Mouse (Mus musculus): ENCODE measurements around the gene Prokr2. TPM values are rescaled to one million over a fixed set of nuclear protein-coding genes. Genes with fewer than 3 reads are reported as not detected.
"Not testable (repeated sequence)": the region's sequence is repeated elsewhere in the genome, so short reads cannot be mapped to it uniquely, and the experiment has no call there.

The Prokr2 gene
- polyA plus RNA-seq, 1 experiment, result 0.02 TPM

DNA sequence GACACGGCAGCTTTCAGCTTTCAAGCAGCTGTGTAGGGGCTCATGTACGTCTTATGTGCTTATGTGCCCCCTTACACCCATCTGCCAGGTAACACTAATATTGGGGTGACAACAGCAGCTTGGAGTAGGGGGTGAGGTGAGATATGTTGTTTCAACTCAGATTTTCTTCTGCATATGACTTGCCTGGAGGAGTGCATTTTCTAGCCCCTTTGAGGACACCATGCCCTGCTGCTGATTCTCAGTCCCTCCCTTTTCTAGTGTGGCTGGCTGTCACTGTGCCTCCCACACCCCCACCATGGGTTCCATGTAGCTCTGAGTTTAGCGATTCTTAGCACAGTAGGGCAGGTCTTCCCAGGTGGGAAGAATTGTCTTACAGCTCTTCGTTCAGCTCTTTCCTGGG is 83.8 kb downstream of the Prokr2 start:
- TF ChIP-seq CTCF (IDR thresholded peaks at IDR 0.05; ENCODE audit: control insufficient read depth, insufficient read depth, insufficient replicate concordance, low read depth, low read length) (no peak), POLR2A (IDR thresholded peaks at IDR 0.05; ENCODE audit: control insufficient read depth, low read depth, low read length) (no peak)
- no peak overlapping the region for H3K4me3 ChIP-seq (ENCODE audit: control insufficient read depth, low read depth, low read length)
- peaks cover 7% of the 10 kb centered on the region for H3K36me3 ChIP-seq (ENCODE audit: control insufficient read depth, insufficient read depth, low read length)
- H3K4me1 ChIP-seq (ENCODE audit: control insufficient read depth, insufficient read depth, low read length), result no peaks in the 10 kb centered on the region
- no peaks in the 10 kb centered on the region for H3K27me3 ChIP-seq (ENCODE audit: control insufficient read depth, insufficient read depth, low read length)
- no peak overlapping the region for H3K27ac ChIP-seq (ENCODE audit: control insufficient read depth, insufficient read depth, low read depth, low read length)

DNA sequence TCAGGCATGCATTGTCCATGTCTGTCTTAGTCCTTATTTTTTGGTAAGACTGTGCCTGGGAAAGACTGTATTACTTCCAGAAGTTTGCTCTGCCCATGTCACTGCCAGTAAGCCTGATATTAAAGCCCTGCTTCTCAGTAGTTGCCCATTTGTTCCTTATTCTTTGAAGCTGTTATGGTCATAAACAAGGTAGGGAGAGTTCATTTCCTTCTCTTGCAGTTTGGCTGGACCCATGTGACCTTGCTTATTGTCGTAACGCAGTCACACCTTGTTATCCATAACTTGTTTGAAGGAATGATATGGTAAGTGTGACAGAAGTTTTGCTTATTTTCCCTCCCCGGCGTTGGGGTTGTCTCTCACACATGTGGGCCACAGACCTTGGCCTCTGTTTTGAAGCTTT is 87.0 kb downstream of the Prokr2 start:
- no peaks in the 10 kb centered on the region for H3K27me3 ChIP-seq (ENCODE audit: control insufficient read depth, insufficient read depth, low read length)
- H3K4me3 ChIP-seq (ENCODE audit: control insufficient read depth, low read depth, low read length), result no peak overlapping the region
- H3K36me3 ChIP-seq (ENCODE audit: control insufficient read depth, insufficient read depth, low read length), result peaks cover 9% of the 10 kb centered on the region
- H3K27ac ChIP-seq (ENCODE audit: control insufficient read depth, insufficient read depth, low read depth, low read length), result no peak overlapping the region
- no peak for TF ChIP-seq CTCF (IDR thresholded peaks at IDR 0.05; ENCODE audit: control insufficient read depth, insufficient read depth, insufficient replicate concordance, low read depth, low read length)
- TF ChIP-seq POLR2A (IDR thresholded peaks at IDR 0.05; ENCODE audit: control insufficient read depth, low read depth, low read length), result no peak
- no peaks in the 10 kb centered on the region for H3K4me1 ChIP-seq (ENCODE audit: control insufficient read depth, insufficient read depth, low read length)

DNA sequence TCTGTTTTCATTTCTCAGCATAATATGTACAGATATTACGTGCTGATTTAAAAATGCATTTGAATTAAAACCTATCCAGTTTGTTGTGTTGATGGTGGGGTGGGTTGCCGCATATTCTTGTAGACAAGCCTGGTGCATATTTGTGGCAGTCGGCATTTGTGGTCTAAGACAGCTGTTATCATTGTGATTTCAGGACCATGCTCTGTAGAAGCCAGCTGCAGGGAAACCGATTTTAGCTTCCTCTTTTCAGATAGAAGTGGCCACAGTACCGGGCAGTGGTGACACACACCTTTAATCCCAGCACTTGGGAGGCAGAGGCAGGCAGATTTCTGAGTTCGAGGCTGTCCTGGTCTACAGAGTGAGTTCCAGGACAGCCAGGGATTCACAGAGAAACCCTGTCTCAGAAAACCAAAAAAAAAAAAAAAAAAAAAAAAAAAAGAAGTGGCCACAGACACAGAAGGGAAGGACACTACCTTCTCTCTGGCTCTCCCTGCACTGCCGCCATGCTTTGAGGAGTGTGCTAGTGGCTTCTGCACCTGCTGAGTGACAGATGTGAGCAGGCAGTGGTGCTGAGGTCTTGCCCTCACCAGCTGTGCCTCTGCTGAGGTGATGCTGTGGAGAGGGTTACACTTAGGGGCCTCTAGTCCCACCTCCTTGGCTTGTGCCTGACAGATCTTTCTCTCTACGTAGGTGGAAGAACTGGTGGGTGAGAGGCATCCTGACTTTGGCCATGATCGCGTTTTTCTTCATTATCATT is 91.4 kb downstream of the Prokr2 start:
- TF ChIP-seq POLR2A (IDR thresholded peaks at IDR 0.05; ENCODE audit: control insufficient read depth, low read depth, low read length) (no peak), CTCF (IDR thresholded peaks at IDR 0.05; ENCODE audit: control insufficient read depth, insufficient read depth, insufficient replicate concordance, low read depth, low read length) (no peak)
- Histone ChIP-seq H3K4me1 (ENCODE audit: control insufficient read depth, insufficient read depth, low read length) (no peaks in the 10 kb centered on the region), H3K27ac (ENCODE audit: control insufficient read depth, insufficient read depth, low read depth, low read length) (no peak overlapping the region), H3K4me3 (ENCODE audit: control insufficient read depth, low read depth, low read length) (no peak overlapping the region), H3K27me3 (ENCODE audit: control insufficient read depth, insufficient read depth, low read length) (no peaks in the 10 kb centered on the region), H3K36me3 (ENCODE audit: control insufficient read depth, insufficient read depth, low read length) (peaks cover 6% of the 10 kb centered on the region; the same call in 1 of the 2 replicates)

DNA sequence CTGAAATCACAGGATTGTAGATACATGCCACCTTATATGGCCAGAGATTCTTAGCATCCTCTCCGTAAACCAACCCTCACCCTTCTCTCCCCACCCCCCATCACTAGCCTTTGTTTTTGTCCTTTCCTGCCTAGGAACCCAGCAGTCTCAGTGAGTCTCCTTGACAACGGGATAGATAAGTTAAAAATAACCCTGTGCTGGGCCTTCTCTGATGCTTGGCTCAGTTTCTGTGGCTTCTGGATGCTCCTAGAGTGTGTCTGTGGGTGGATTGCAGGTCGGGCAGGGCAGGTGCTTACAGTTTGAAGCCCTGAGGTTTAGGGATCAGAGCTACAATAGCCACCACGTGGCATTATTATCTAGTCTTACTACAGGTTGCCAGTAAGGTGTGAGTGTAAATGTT is 93.2 kb downstream of the Prokr2 start:
- TF ChIP-seq POLR2A (IDR thresholded peaks at IDR 0.05; ENCODE audit: control insufficient read depth, low read depth, low read length) (no peak), CTCF (IDR thresholded peaks at IDR 0.05; ENCODE audit: control insufficient read depth, insufficient read depth, insufficient replicate concordance, low read depth, low read length) (no peak)
- Histone ChIP-seq H3K4me1 (ENCODE audit: control insufficient read depth, insufficient read depth, low read length) (no peaks in the 10 kb centered on the region), H3K36me3 (ENCODE audit: control insufficient read depth, insufficient read depth, low read length) (0 out of 2 replicates have a peak, but pooled peaks cover 2% of the 10 kb centered on the region), H3K27me3 (ENCODE audit: control insufficient read depth, insufficient read depth, low read length) (no peaks in the 10 kb centered on the region), H3K4me3 (ENCODE audit: control insufficient read depth, low read depth, low read length) (no peak overlapping the region), H3K27ac (ENCODE audit: control insufficient read depth, insufficient read depth, low read depth, low read length) (no peak overlapping the region)

DNA sequence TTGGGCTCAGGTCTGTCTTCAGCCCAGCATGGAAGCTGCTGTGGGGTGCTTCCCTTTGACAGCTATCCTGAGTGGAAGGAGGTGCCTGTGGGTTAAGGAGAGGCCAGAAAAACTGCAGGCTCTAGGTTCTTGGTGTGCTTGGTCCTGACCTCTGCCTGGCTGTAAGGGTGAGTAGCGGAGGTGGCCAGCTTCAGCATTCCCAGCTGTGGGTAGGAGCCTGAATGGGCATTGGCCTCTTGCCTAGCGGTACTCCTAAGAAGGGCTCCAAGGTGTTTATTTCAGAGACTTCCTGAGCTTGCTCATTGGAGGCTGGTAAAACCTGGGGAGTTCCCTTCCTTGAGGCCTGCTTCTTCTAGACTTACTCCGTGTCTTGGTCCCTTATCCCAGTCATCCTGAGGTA is 94.0 kb downstream of the Prokr2 start:
- H3K27me3 ChIP-seq (ENCODE audit: control insufficient read depth, insufficient read depth, low read length), result no peaks in the 10 kb centered on the region
- H3K36me3 ChIP-seq (ENCODE audit: control insufficient read depth, insufficient read depth, low read length), result 0 out of 2 replicates have a peak, but pooled peaks cover 2% of the 10 kb centered on the region
- no peak for TF ChIP-seq POLR2A (IDR thresholded peaks at IDR 0.05; ENCODE audit: control insufficient read depth, low read depth, low read length)
- H3K4me3 ChIP-seq (ENCODE audit: control insufficient read depth, low read depth, low read length), result no peak overlapping the region
- H3K27ac ChIP-seq (ENCODE audit: control insufficient read depth, insufficient read depth, low read depth, low read length), result no peak overlapping the region
- no peaks in the 10 kb centered on the region for H3K4me1 ChIP-seq (ENCODE audit: control insufficient read depth, insufficient read depth, low read length)

GRCm38 (mm10) chr2:132290808-132291207 is 94.4 kb downstream of the Prokr2 start:
- Histone ChIP-seq H3K27ac (ENCODE audit: control insufficient read depth, insufficient read depth, low read depth, low read length) (no peak overlapping the region), H3K36me3 (ENCODE audit: control insufficient read depth, insufficient read depth, low read length) (0 out of 2 replicates have a peak, but pooled peaks cover 2% of the 10 kb centered on the region), H3K4me3 (ENCODE audit: control insufficient read depth, low read depth, low read length) (no peak overlapping the region), H3K4me1 (ENCODE audit: control insufficient read depth, insufficient read depth, low read length) (no peaks in the 10 kb centered on the region), H3K27me3 (ENCODE audit: control insufficient read depth, insufficient read depth, low read length) (no peaks in the 10 kb centered on the region)
- no peak for TF ChIP-seq CTCF (IDR thresholded peaks at IDR 0.05; ENCODE audit: control insufficient read depth, insufficient read depth, insufficient replicate concordance, low read depth, low read length)
- no peak for TF ChIP-seq POLR2A (IDR thresholded peaks at IDR 0.05; ENCODE audit: control insufficient read depth, low read depth, low read length)

GRCm38 (mm10) chr2:132289213-132289612 is 96.0 kb downstream of the Prokr2 start:
- H3K27me3 ChIP-seq (ENCODE audit: control insufficient read depth, insufficient read depth, low read length); H3K27ac ChIP-seq (ENCODE audit: control insufficient read depth, insufficient read depth, low read depth, low read length); H3K36me3 ChIP-seq (ENCODE audit: control insufficient read depth, insufficient read depth, low read length); H3K4me1 ChIP-seq (ENCODE audit: control insufficient read depth, insufficient read depth, low read length); H3K4me3 ChIP-seq (ENCODE audit: control insufficient read depth, low read depth, low read length): not testable (repeated sequence)

Other genes with a start within 250 kb of the Prokr2 start
- gene Slc23a2, start 240.3 kb downstream of the Prokr2 start, polyA plus RNA-seq (2012; rRNA removed), result 3.2 and 3.6 TPM in 2 replicates
- 120 and 139 TPM in 2 replicates for gene Tmem230, start 137.6 kb downstream of the Prokr2 start, polyA plus RNA-seq (2012; rRNA removed)
- 75.1 and 84.2 TPM in 2 replicates for gene Pcna, start 132.1 kb downstream of the Prokr2 start, polyA plus RNA-seq (2012; rRNA removed)
- gene Cds2, start 122.3 kb downstream of the Prokr2 start, polyA plus RNA-seq (2012; rRNA removed), result 10.7 and 13.1 TPM in 2 replicates
- 12.8 and 18.4 TPM in 2 replicates for gene Gpcpd1, start 202.3 kb upstream of the Prokr2 start, polyA plus RNA-seq (2012; rRNA removed)

All from testis, adult 2 months (tissue).